Mouse (Mus musculus) erythroblast, embryonic 14.5 days (primary cell): Measurements from ENCODE around the gene Vti1b.

Experiments used
- GATA1 ChIP-seq: IDR thresholded peaks from 2 replicates; pipeline ENCODE4 v1.6.1; 2012; ENCODE audit warnings: low read length, inconsistent platforms, mixed read lengths
- TAL1 ChIP-seq: IDR thresholded peaks from 3 replicates; pipeline ENCODE4 v1.6.1; 2012; ENCODE audit warnings: low read length, inconsistent platforms, mixed read lengths

- TF ChIP-seq TAL1 (no peak), GATA1 (no peak)
These were observed 9.6 kb downstream of the Vti1b start for GRCm38 (mm10) chr12:79162876-79163275.
